Mouse (Mus musculus): Measurements from ENCODE around the gene 6330409D20Rik.

Gene 6330409D20Rik

DNA sequence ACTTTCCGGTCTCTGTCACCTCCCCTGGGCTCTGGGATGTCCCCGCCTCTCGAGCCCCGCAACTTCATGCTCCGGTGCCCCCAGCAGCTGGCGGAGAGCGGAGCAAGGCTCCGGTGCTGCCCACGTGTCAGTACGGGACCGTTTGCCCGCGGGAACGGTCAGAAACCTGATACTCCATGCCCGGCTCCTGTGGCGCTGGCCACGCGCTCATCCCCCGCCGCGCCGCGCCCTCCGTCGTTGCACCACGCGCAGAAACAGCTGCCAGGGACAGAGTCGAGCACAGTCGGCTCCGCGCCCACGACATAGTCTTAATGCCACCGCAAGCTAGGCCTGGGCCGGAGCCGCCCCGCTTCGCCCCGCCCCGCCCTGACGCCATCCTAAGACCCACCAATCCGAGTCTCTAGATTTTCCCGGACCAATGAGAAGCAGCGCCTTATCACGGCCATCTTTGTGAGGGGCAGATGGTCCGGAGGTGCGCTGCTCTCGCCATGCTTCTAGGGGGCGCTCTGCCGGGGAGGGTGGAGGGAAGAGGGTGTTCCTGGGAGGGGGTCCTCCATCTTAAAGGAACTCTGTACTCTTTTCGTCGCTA is 46.9 kb downstream of the 6330409D20Rik start:
- peak; percentile 93 to 96 for DNase-seq

DNA sequence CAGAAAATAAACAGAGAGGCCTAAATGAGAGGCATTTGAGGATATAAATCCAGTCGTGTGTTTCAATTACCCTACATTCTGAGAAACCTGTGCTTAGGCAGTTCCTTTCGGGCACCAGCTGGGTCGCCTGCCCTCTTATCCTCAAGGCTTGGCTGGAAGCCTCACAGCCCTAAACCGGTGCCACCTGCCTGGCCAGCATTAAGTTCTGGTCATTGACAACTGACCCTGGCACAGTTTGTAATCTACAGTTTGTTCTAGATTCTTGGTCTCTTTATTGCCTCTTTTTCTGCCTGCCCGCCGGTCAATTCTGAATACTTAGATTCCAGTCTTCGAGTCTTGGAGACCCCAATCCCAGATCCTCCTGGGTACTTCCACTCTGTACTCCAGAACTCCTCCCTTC is 47.5 kb downstream of the 6330409D20Rik start:
- DNase-seq: no peak

- DNase-seq: no peak
Measured at GRCm38 (mm10) chr2:32692496-32692895, 48.3 kb downstream of the 6330409D20Rik start.

- no peak for DNase-seq
Measured at GRCm38 (mm10) chr2:32691041-32691440, 49.8 kb downstream of the 6330409D20Rik start.

DNA sequence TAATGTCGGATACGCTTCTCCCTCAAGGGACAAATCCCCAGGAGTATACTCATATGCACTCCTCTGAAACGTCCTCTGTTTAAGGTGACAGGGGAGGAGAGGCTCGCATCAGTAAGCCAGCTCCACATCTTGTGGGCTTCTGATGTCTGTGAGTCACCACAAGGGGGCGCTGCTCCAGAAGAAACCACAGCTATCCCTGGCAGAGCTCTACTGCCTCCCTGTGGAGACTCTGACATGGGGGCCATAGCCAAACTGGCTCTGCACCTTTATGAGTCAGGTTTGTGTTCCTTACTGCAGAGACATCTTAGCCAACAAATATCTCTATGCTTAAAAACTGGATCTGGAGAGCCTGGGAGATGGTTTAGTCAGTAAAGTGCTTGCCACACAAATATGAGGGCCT is 51.4 kb downstream of the 6330409D20Rik start:
- DNase-seq: peak; percentile 91 to 92

DNA sequence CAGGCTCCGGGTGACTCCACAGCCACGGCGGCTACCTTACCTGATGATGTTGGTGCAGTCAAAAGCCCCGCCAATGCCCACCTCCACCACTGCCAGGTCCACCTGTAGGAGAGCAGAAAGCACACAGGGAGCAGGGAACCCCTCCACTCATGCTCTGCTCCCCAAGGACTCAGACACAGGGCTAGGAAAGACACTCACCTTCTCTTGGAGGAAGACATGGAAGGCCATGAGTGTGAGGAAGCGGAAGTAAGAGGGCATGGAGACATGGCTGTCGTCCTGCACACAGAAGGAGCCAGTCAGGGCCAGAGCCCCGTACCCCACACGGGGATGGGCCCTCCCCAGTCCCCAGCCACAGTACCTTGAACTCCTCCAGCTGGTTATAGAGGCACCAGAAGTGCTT is 53.3 kb downstream of the 6330409D20Rik start:
- DNase-seq: no peak

GRCm38 (mm10) chr2:32686640-32687039 is 54.2 kb downstream of the 6330409D20Rik start:
- DNase-seq: no peak

DNA sequence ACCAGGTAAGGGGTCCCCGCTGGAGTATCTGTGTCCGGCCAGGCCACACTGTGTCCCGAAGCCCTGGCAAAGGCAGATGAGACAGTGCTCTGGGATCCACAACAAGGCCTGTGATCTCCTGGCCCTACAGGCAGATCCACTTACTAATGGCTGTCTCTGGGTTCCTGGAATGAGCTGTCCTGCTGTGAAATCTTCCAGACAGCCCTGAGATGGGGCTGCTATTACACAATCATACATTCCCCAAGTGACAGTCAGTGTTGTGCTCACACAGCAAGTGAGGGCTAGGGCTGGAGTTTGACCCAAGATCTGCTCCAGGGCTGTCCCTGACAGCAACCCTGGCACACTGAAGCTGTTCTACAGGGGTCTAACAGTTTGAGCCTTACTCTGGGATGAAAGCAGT is 55.0 kb downstream of the 6330409D20Rik start:
- DNase-seq: no peak

GRCm38 (mm10) chr2:32684681-32685428 is 56.0 kb downstream of the 6330409D20Rik start:
- no peak for DNase-seq

- DNase-seq: no peak
Measured at GRCm38 (mm10) chr2:32683701-32684100, 57.1 kb downstream of the 6330409D20Rik start.

- no peak for DNase-seq
Measured at GRCm38 (mm10) chr2:32682721-32683417, 57.9 kb downstream of the 6330409D20Rik start.
